Mouse (Mus musculus): Measurements from ENCODE around the gene Tpbpb. TPM values are rescaled to one million over a fixed set of nuclear protein-coding genes. Genes with fewer than 3 reads are reported as not detected.
A peak's percentile ranks its signal among the peaks of the same experiment; 100 is the strongest.
"Not testable (repeated sequence)": the region's sequence is repeated elsewhere in the genome, so short reads cannot be mapped to it uniquely, and the experiment has no call there.

Tpbpb gene
- not detected in 2 replicates for polyA plus RNA-seq (2015; fragmentation: Nextera tagmentation; extraction: Ambion mirVana)

DNA sequence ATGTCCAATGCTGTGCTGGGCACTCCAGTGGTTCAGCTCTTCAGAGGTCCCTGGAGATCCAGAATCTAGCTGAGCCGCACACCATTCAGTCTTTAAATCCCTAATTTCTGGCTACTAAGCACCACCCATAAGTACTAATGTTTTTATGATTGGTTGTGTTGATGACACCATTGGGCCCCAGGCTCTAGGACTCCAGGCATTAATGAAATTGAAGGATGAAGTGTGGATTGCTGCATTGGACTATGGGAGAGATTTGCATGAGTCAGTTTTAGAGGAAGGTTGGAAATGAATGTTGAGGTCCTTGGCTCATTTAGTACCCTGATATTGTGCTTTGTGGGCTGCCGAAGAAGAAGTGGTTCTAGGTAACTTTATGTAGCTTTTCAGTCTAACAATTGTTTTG, at the start of gene Tpbpb:
TSS of gene Tpbpb (minus strand) at position 101 of the 400 bp plus-strand sequence.
- not testable (repeated sequence) for H3K36me3 ChIP-seq; H3K27ac ChIP-seq; H3K4me1 ChIP-seq (replicated peaks); H3K27me3 ChIP-seq (replicated peaks); H3K4me2 ChIP-seq (replicated peaks); ATAC-seq; H3K9ac ChIP-seq; H3K4me3 ChIP-seq (replicated peaks); H3K9me3 ChIP-seq
- WGBS = 83% methylated on average over 2 of the region's 2 CpGs

DNA sequence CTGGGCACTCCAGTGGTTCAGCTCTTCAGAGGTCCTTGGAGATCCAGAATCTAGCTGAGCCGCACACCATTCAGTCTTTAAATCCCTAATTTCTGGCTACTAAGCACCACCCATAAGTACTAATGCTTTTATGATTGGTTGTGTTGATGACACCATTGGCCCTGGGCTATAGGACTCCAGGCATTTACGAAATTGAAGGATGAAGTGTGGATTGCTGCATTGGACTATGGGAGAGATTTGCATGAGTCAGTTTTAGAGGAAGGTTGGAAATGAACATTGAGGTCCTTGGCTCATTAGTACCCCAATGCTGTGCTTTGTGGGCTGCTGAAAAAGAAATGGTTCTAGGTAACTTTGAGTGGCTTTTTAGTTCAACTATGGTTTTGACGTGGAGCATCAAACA, 37.2 kb upstream of the Tpbpb start, which contains the start of gene Tpbpa:
TSS of gene Tpbpa (minus strand) at position 101 of the 400 bp plus-strand sequence.
- not testable (repeated sequence) for H3K9ac ChIP-seq; H3K27me3 ChIP-seq (replicated peaks); ATAC-seq; H3K27ac ChIP-seq; H3K4me1 ChIP-seq (replicated peaks); H3K4me3 ChIP-seq (replicated peaks); H3K9me3 ChIP-seq; H3K4me2 ChIP-seq (replicated peaks); H3K36me3 ChIP-seq
- 75% methylated on average over 3 of the region's 3 CpGs for WGBS

DNA sequence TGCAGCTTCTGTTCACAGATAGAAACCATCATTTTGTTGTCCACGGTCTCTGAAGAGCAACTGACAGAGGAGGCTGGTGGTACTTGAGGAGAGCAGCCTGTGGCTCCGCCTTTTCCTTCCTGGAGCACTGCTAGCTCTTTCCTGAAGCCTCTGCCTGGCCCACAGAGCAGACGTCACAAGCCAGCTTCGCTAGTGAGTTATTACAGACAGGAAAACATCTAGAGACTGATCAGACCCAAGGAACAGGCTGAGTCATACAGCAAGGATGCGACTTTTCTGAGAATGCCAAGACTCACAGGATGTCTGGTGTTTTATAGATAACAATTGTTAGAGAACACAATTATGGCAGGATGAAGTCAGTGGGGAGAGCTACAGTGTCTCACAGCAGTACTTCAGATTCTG, 31.8 kb upstream of the Tpbpb start, which contains the start of the genes Gm49391 and Ctla2a:
TSS of gene Gm49391 (minus strand) at position 72 of the 402 bp plus-strand sequence.
TSS of gene Ctla2a (minus strand) at position 126 of the 402 bp plus-strand sequence.
- Histone ChIP-seq H3K9me3 (no peaks in the 10 kb centered on the region), H3K36me3 (no peaks in the 10 kb centered on the region), H3K4me2 (replicated peaks) (no peak within 1 kb of the TSS), H3K27ac (no peak within 1 kb of the TSS), H3K4me1 (replicated peaks) (no peaks in the 10 kb centered on the region), H3K27me3 (replicated peaks) (no peaks in the 10 kb centered on the region), H3K9ac (no peak within 1 kb of the TSS), H3K4me3 (replicated peaks) (no peak within 1 kb of the TSS)
- 62% methylated on average over 5 of the region's 5 CpGs for WGBS
- 0 out of 2 replicates have a peak, but pooled peaks have one; percentile 43 for ATAC-seq

DNA sequence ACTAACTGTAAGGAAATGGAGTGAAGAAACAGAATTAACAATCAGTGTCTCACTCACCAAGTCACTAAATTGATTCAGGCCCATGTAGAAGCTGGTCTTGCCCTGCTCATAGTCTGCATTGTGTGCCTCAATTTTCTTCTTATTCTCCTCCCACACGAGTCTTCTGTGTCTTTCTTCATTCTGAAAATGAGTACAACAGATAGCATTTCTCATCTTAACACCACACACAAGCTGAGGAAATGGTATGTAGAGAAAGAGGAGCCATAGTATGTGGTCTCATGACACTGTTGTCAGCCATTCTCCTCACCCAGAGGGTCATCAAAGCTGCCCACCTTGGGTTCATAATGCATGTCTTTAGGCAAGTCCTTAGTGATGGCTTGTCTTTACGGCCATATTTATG, 30.8 kb upstream of the Tpbpb start, which contains the start of gene Gm49393:
TSS of gene Gm49393 (minus strand) at position 101 of the 400 bp plus-strand sequence.
- H3K9ac ChIP-seq; H3K4me2 ChIP-seq (replicated peaks); H3K4me3 ChIP-seq (replicated peaks); H3K9me3 ChIP-seq; ATAC-seq; H3K27me3 ChIP-seq (replicated peaks); H3K4me1 ChIP-seq (replicated peaks); H3K36me3 ChIP-seq; H3K27ac ChIP-seq: not testable (repeated sequence)
- WGBS = 68% methylated on average over 2 of the region's 2 CpGs

DNA sequence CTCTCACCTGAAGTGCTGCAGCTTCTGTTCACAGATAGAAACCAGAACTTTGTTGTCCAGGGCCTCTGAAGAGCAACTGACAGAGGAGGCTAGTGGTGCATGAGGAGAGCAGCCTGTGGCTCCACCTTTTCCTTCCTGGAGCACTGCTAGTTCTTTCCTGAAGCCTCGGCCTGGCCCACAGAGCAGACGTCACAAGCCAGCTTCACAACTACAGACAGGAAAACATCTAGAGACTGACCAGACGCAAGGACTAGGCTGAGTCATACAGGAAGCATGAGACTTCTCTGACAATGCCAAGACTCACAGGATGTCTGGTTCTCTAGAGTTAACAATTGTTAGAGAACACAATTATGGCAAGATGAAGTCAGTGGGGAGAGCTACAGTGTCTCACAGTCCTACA, 7.4 kb downstream of the Tpbpb start, which contains the start of gene Ctla2b:
TSS of gene Ctla2b (minus strand) at position 120 of the 400 bp plus-strand sequence.
- Histone ChIP-seq H3K27me3 (replicated peaks) (no peaks in the 10 kb centered on the region), H3K4me2 (replicated peaks) (no peak within 1 kb of the TSS), H3K4me3 (replicated peaks) (no peak within 1 kb of the TSS), H3K9me3 (no peaks in the 10 kb centered on the region), H3K4me1 (replicated peaks) (no peaks in the 10 kb centered on the region), H3K27ac (no peak within 1 kb of the TSS), H3K36me3 (no peaks in the 10 kb centered on the region), H3K9ac (no peak within 1 kb of the TSS)
- peak; percentile 67; the same call in 1 of the 2 replicates for ATAC-seq
- WGBS = 37% methylated on average over 3 of the region's 3 CpGs

DNA sequence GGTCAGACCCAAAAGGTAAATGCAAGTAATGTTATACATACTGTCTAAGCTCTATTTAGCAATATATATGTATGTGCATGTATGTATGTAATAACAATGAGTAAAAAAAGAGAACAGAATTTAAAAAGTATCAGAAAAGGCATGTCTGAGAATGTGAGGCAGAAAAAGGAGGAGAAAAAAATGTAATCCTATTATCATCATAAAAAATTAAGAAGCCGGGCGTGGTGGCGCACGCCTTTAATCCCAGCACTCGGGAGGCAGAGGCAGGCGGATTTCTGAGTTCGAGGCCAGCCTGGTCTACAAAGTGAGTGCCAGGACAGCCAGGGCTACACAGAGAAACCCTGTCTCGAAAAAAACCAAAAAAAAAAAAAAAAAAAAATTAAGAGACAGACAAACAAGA, 7.9 kb downstream of the Tpbpb start, which contains the start of gene Gm49392:
TSS of gene Gm49392 (minus strand) at position 101 of the 400 bp plus-strand sequence.
- H3K9me3 ChIP-seq; H3K27me3 ChIP-seq (replicated peaks); H3K4me2 ChIP-seq (replicated peaks); H3K4me3 ChIP-seq (replicated peaks); H3K27ac ChIP-seq; H3K4me1 ChIP-seq (replicated peaks); H3K9ac ChIP-seq; H3K36me3 ChIP-seq; ATAC-seq: not testable (repeated sequence)
- 91% methylated on average over 7 of the region's 8 CpGs for WGBS

DNA sequence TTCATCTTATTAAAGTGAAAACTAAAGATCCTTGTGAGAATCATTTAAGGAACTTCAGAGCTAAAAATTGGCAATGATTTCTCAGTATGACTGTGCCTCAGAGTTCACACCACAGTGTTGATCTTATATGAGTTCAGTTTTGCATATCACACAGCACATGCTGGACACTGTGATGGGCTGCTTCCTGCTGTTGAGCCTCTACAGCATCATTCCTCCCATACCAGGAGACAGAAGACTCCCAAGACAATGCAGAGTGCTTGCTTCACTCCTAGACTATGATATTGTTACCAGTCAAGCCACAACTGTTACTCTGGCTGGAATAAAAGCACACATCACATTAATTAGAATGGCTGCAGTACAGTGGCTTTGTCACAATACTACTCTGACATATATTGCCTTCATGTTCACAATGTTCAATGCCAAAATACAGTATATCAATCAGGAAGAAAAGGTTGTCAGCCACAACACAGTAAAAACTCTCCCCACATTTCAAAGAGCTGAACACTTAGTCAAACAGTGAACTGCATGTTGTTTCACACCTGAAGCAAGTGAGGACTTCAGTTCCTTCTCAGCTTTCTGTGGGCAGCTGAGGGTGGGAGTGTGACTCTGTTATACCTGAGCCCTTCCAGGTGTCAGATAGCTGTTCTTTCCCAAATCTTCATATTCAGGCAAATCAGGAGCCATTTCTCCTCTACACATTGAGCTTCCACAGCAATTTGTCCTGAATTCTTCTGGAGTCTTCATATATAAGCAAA, 9.1 kb downstream of the Tpbpb start:
- no peaks in the 10 kb centered on the region for H3K9me3 ChIP-seq
- no peak for ATAC-seq
- H3K9ac ChIP-seq = no peak overlapping the region
- no peak overlapping the region for H3K27ac ChIP-seq
- H3K4me3 ChIP-seq (replicated peaks) = no peak overlapping the region
- no peaks in the 10 kb centered on the region for H3K36me3 ChIP-seq
- H3K27me3 ChIP-seq (replicated peaks) = no peaks in the 10 kb centered on the region
- no peaks in the 10 kb centered on the region for H3K4me1 ChIP-seq (replicated peaks)
- H3K4me2 ChIP-seq (replicated peaks) = no peak overlapping the region

DNA sequence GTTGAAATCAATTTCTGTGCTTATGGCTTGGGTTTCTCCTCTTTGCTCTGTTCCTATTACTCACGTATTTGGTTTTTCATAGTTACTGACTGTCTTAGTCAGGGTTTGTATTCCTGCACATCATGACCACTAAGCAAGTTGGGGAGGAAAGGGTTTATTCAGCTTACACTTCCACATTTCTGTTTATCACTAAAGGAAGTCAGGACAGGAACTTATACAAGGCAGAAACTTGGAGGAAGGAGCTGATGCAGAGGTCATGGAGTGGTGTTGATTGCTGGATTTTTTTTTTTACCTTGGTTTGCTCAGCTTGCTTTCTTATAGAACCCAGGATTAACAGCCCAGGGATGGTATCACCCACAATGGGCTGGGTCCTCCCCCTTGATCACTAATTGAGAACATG, 12.4 kb downstream of the Tpbpb start:
- ATAC-seq = no peak
- no peak overlapping the region for H3K4me3 ChIP-seq (replicated peaks)
- no peak overlapping the region for H3K4me2 ChIP-seq (replicated peaks)
- no peaks in the 10 kb centered on the region for H3K36me3 ChIP-seq
- no peak overlapping the region for H3K9ac ChIP-seq
- WGBS = 91% methylated on average over 1 of the region's 1 CpGs
- no peak overlapping the region for H3K27ac ChIP-seq
- H3K9me3 ChIP-seq = no peaks in the 10 kb centered on the region
- no peaks in the 10 kb centered on the region for H3K27me3 ChIP-seq (replicated peaks)
- H3K4me1 ChIP-seq (replicated peaks) = no peaks in the 10 kb centered on the region

DNA sequence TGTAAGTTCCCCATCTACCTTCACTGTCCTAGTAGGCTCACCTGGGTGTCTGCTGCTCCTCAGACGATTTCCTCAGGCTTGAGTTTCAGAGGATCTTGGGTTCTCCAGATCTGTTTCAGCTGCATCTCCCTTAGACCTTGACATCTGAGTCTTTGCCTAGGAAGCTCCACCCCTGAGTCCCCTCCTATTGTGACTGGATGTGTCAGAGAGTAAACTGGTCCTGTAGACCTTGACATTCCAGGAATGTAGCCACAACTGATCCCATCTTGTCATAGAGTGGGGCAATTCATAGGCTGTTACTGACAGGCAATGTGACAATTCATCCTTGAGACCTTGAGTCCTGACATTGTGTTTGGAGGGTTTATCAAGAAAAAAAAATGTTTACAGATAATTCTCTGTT, 40.4 kb downstream of the Tpbpb start, which contains the start of gene 4930486L24Rik:
TSS of gene 4930486L24Rik (minus strand) at position 195 of the 400 bp plus-strand sequence.
- H3K27ac ChIP-seq = no peak within 1 kb of the TSS
- H3K9me3 ChIP-seq = no peaks in the 10 kb centered on the region
- H3K4me1 ChIP-seq (replicated peaks) = no peaks in the 10 kb centered on the region
- no peak for ATAC-seq
- H3K36me3 ChIP-seq = no peaks in the 10 kb centered on the region
- no peaks in the 10 kb centered on the region for H3K27me3 ChIP-seq (replicated peaks)
- no peak within 1 kb of the TSS for H3K4me2 ChIP-seq (replicated peaks)
- H3K4me3 ChIP-seq (replicated peaks) = no peak within 1 kb of the TSS
- 50% methylated on average over 1 of the region's 1 CpGs for WGBS
- no peak within 1 kb of the TSS for H3K9ac ChIP-seq

Other genes starting within 250 kb of the Tpbpb start
- gene BC051665, start 118.5 kb downstream of the Tpbpb start, polyA plus RNA-seq (2015; fragmentation: Nextera tagmentation; extraction: Ambion mirVana) = not detected in 2 replicates
- not detected in 2 replicates for gene Ctsll3, start 102.0 kb downstream of the Tpbpb start, polyA plus RNA-seq (2015; fragmentation: Nextera tagmentation; extraction: Ambion mirVana)
- gene 4930486L24Rik, start 40.4 kb downstream of the Tpbpb start, polyA plus RNA-seq (2015; fragmentation: Nextera tagmentation; extraction: Ambion mirVana) = not detected in 2 replicates
- 0.11 TPM in 1 of 2 replicates, not detected in the other for gene Gm49392, start 8.0 kb downstream of the Tpbpb start, polyA plus RNA-seq (2015; fragmentation: Nextera tagmentation; extraction: Ambion mirVana)
- 2.2 and 3.7 TPM in 2 replicates for gene Ctla2b, start 7.4 kb downstream of the Tpbpb start, polyA plus RNA-seq (2015; fragmentation: Nextera tagmentation; extraction: Ambion mirVana)
- not detected in 2 replicates for gene Gm49393, start 30.7 kb upstream of the Tpbpb start, polyA plus RNA-seq (2015; fragmentation: Nextera tagmentation; extraction: Ambion mirVana)
- gene Gm49391, start 31.7 kb upstream of the Tpbpb start, polyA plus RNA-seq (2015; fragmentation: Nextera tagmentation; extraction: Ambion mirVana) = 1.0 and 1.8 TPM in 2 replicates
- 26.9 and 28.6 TPM in 2 replicates for gene Ctla2a, start 31.7 kb upstream of the Tpbpb start, polyA plus RNA-seq (2015; fragmentation: Nextera tagmentation; extraction: Ambion mirVana)
- not detected in 2 replicates for gene Tpbpa, start 37.1 kb upstream of the Tpbpb start, polyA plus RNA-seq (2015; fragmentation: Nextera tagmentation; extraction: Ambion mirVana)
- gene Ctsj, start 101.1 kb upstream of the Tpbpb start, polyA plus RNA-seq (2015; fragmentation: Nextera tagmentation; extraction: Ambion mirVana) = not detected in 2 replicates
- not detected in 2 replicates for gene Ctsq, start 135.8 kb upstream of the Tpbpb start, polyA plus RNA-seq (2015; fragmentation: Nextera tagmentation; extraction: Ambion mirVana)